ENCODE assay signal across 19 mouse cellular contexts in genomic region chr17:49825831-49826230, GRCm38 (mm10).
A peak's percentile ranks its signal among the peaks of the same experiment; 100 is the strongest.
DNase-seq lines count a peak whose midpoint lies in the region; ATAC-seq and TF ChIP-seq lines count a peak whose summit lies in the region.
"Had no signal": no experiment of that assay in that cellular context is flagged by ENCODE, and none has a peak within 500 bp of the region (broad histone marks: within the 10 kb centered on the region; RNA-seq: fewer than 3 reads in every experiment).

No protein-coding gene starts in this region.

- peak overlapping the region; percentile 17; the same call in 1 of the 2 replicates for H3K27ac ChIP-seq in forebrain, embryonic 15.5 days (replicated peaks)
- no peak overlapping the region for H3K27ac ChIP-seq in forebrain, embryonic 11.5 days (ENCODE audit: low read depth, low read length)
- no peak overlapping the region for H3K27ac ChIP-seq in left cerebral cortex, adult 2 months
- 0 out of 2 replicates have a peak overlapping the region, but pooled peaks have one; percentile 36 for H3K27ac ChIP-seq in forebrain, postnatal 0 days (ENCODE audit: low read depth, low read length)
- H3K27ac ChIP-seq: heart, embryonic 15.5 days; limb, embryonic 15.5 days; liver, embryonic 15.5 days; midbrain, embryonic 12.5 days; neural tube, embryonic 13.5 days; stomach, embryonic 15.5 days had no signal

- intact Hi-C loops in left cerebral cortex, adult 2 months (cut with DNase I): no loop called here

- no peak overlapping the region for H3K4me2 ChIP-seq in forebrain, embryonic 15.5 days (replicated peaks)
- H3K4me2 ChIP-seq in forebrain, embryonic 11.5 days (ENCODE audit: low read depth, low read length, severe bottlenecking): no peak overlapping the region
- H3K4me2 ChIP-seq in forebrain, postnatal 0 days (ENCODE audit: low read depth): no peak overlapping the region
- H3K4me2 ChIP-seq: heart, embryonic 15.5 days; limb, embryonic 15.5 days; liver, embryonic 15.5 days; midbrain, embryonic 12.5 days; neural tube, embryonic 13.5 days; stomach, embryonic 15.5 days had no signal

- no peaks in the 10 kb centered on the region; the same call in 1 of the 2 replicates for H3K4me1 ChIP-seq in forebrain, embryonic 15.5 days
- H3K4me1 ChIP-seq in forebrain, embryonic 11.5 days (replicated peaks; ENCODE audit: control insufficient read depth, insufficient read depth, low read length): no peaks in the 10 kb centered on the region
- H3K4me1 ChIP-seq in forebrain, postnatal 0 days (ENCODE audit: insufficient read depth): no peaks in the 10 kb centered on the region
- H3K4me1 ChIP-seq: limb, embryonic 15.5 days; liver, embryonic 15.5 days; midbrain, embryonic 12.5 days; neural tube, embryonic 13.5 days; stomach, embryonic 15.5 days had no signal

- H3K36me3 ChIP-seq in forebrain, embryonic 15.5 days: no peaks in the 10 kb centered on the region
- H3K36me3 ChIP-seq in forebrain, embryonic 11.5 days (ENCODE audit: control insufficient read depth, insufficient read depth, low read length): no peaks in the 10 kb centered on the region
- H3K36me3 ChIP-seq in forebrain, postnatal 0 days (ENCODE audit: insufficient read depth): no peaks in the 10 kb centered on the region
- H3K36me3 ChIP-seq: heart, embryonic 15.5 days; limb, embryonic 15.5 days; liver, embryonic 15.5 days; midbrain, embryonic 12.5 days; neural tube, embryonic 13.5 days; stomach, embryonic 15.5 days had no signal

- DNase-seq in forebrain, embryonic 11.5 days (ENCODE audit: low spot score): no peak
- peak; percentile 15 to 22 for DNase-seq in left cerebral cortex, adult 9 months (ENCODE audit: low spot score in 2 of 2)
- no peak for DNase-seq in left cerebral cortex, adult 2 months (ENCODE audit: extremely low spot score in 1 of 2, low spot score in 2 of 2)
- peak; percentile 70 to 79 for DNase-seq in cerebellum, postnatal 10 days
- peak; percentile 61 for DNase-seq in forebrain, postnatal 0 days
- DNase-seq in gastrocnemius, postnatal 10 days: no peak
- DNase-seq: embryo, embryonic 11 days; heart, postnatal 4 days; kidney, adult 2 months; kidney, postnatal 14 days; thymus, adult 18-20 months; thymus, postnatal 4 days had no signal

- TF ChIP-seq CTCF in left cerebral cortex, adult 2 months (IDR thresholded peaks at IDR 0.05): no peak
- TF ChIP-seq CTCF in forebrain, postnatal 0 days (IDR thresholded peaks at IDR 0.05; ENCODE audit: low read depth): no peak

- H3K9ac ChIP-seq in forebrain, embryonic 15.5 days (replicated peaks): no peak overlapping the region
- no peak overlapping the region for H3K9ac ChIP-seq in forebrain, embryonic 11.5 days (ENCODE audit: low read length)
- no peak overlapping the region for H3K9ac ChIP-seq in forebrain, postnatal 0 days
- H3K9ac ChIP-seq: heart, embryonic 15.5 days; limb, embryonic 15.5 days; liver, embryonic 15.5 days; midbrain, embryonic 12.5 days; neural tube, embryonic 13.5 days; stomach, embryonic 15.5 days had no signal

- no peak overlapping the region for H3K4me3 ChIP-seq in forebrain, embryonic 15.5 days
- H3K4me3 ChIP-seq in forebrain, embryonic 11.5 days (ENCODE audit: low read depth, low read length): no peak overlapping the region
- no peak overlapping the region for H3K4me3 ChIP-seq in left cerebral cortex, adult 2 months
- H3K4me3 ChIP-seq in forebrain, postnatal 0 days (ENCODE audit: low read depth, low read length): no peak overlapping the region
- H3K4me3 ChIP-seq: heart, embryonic 15.5 days; limb, embryonic 15.5 days; liver, embryonic 15.5 days; midbrain, embryonic 12.5 days; neural tube, embryonic 13.5 days; stomach, embryonic 15.5 days had no signal

- H3K27me3 ChIP-seq in forebrain, embryonic 15.5 days: no peaks in the 10 kb centered on the region
- no peaks in the 10 kb centered on the region for H3K27me3 ChIP-seq in forebrain, embryonic 11.5 days (ENCODE audit: control insufficient read depth, insufficient read depth, low read length)
- no peaks in the 10 kb centered on the region for H3K27me3 ChIP-seq in forebrain, postnatal 0 days (ENCODE audit: insufficient read depth, low read length)
- H3K27me3 ChIP-seq: heart, embryonic 15.5 days; limb, embryonic 15.5 days; liver, embryonic 15.5 days; midbrain, embryonic 12.5 days; neural tube, embryonic 13.5 days; stomach, embryonic 15.5 days had no signal

- H3K9me3 ChIP-seq in forebrain, embryonic 15.5 days: no peaks in the 10 kb centered on the region
- no peaks in the 10 kb centered on the region for H3K9me3 ChIP-seq in forebrain, embryonic 11.5 days (ENCODE audit: control insufficient read depth, low read length)
- H3K9me3 ChIP-seq in forebrain, postnatal 0 days (ENCODE audit: low read length): no peaks in the 10 kb centered on the region
- H3K9me3 ChIP-seq: heart, embryonic 15.5 days; limb, embryonic 15.5 days; liver, embryonic 15.5 days; midbrain, embryonic 12.5 days; neural tube, embryonic 13.5 days; stomach, embryonic 15.5 days had no signal

- WGBS in forebrain, embryonic 15.5 days: 54% methylated on average over 5 of the region's 5 CpGs
- WGBS in forebrain, embryonic 11.5 days: 83% methylated on average over 5 of the region's 5 CpGs
- 49% methylated on average over 5 of the region's 5 CpGs for WGBS in forebrain, postnatal 0 days

- ATAC-seq in forebrain, embryonic 15.5 days (replicated peaks): peak; percentile 78
- no peak for ATAC-seq in forebrain, embryonic 11.5 days (replicated peaks; ENCODE audit: low FRiP score)
- peak; percentile 89 for ATAC-seq in forebrain, postnatal 0 days

Comparison
In these comparisons a context has a peak if more than half of its experiments do, and no peak if none do; other contexts are left out.
1. H3K27ac ChIP-seq: peak in forebrain, embryonic 15.5 days (single experiment) and forebrain, postnatal 0 days (single experiment); none in forebrain, embryonic 11.5 days (single experiment) and left cerebral cortex, adult 2 months (single experiment).
2. DNase-seq: peak in left cerebral cortex, adult 9 months (2 of 2), cerebellum, postnatal 10 days (2 of 2) and forebrain, postnatal 0 days (single experiment); none in forebrain, embryonic 11.5 days (single experiment), left cerebral cortex, adult 2 months (0 of 2) and gastrocnemius, postnatal 10 days (single experiment).